Mouse (Mus musculus): ENCODE measurements at regions not wholly inside any gene's neighbourhood (a gene's known extent, or its start where the extent isn't known, plus 50 kb on each side); places are given as distances from the start of the nearest gene placed in this dataset.

GRCm38 (mm10) chr3:101163991-101164434, 53.9 kb upstream of the Ptgfrn start:
- DNase-seq, result no peak
- TF ChIP-seq POLR2A (IDR thresholded peaks at IDR 0.05; ENCODE audit: control insufficient read depth, extremely low read depth, insufficient read depth, low read length, poor library complexity), result no peak
- no peak for TF ChIP-seq CTCF (IDR thresholded peaks at IDR 0.05; ENCODE audit: borderline replicate concordance, control insufficient read depth, extremely low read depth, insufficient read depth, low read length, poor library complexity)
- Histone ChIP-seq H3K4me1 (replicated peaks; ENCODE audit: control insufficient read depth, insufficient read depth, low read length) (no peaks in the 10 kb centered on the region), H3K27ac (ENCODE audit: control insufficient read depth, insufficient read depth, low read length) (no peak overlapping the region), H3K4me3 (ENCODE audit: control insufficient read depth, insufficient read depth, low read length) (no peak overlapping the region), H3K27me3 (ENCODE audit: control insufficient read depth, insufficient read depth, low read length) (no peaks in the 10 kb centered on the region), H3K36me3 (ENCODE audit: control insufficient read depth, insufficient read depth, low read length) (no peaks in the 10 kb centered on the region)
- WGBS, result 94% methylated on average over 4 of the region's 4 CpGs

GRCm38 (mm10) chr3:101163160-101163990, 53.3 kb upstream of the Ptgfrn start:
- 62% methylated on average over 16 of the region's 16 CpGs for WGBS
- H3K4me1 ChIP-seq (replicated peaks; ENCODE audit: control insufficient read depth, insufficient read depth, low read length), result no peaks in the 10 kb centered on the region
- H3K36me3 ChIP-seq (ENCODE audit: control insufficient read depth, insufficient read depth, low read length), result no peaks in the 10 kb centered on the region

DNA sequence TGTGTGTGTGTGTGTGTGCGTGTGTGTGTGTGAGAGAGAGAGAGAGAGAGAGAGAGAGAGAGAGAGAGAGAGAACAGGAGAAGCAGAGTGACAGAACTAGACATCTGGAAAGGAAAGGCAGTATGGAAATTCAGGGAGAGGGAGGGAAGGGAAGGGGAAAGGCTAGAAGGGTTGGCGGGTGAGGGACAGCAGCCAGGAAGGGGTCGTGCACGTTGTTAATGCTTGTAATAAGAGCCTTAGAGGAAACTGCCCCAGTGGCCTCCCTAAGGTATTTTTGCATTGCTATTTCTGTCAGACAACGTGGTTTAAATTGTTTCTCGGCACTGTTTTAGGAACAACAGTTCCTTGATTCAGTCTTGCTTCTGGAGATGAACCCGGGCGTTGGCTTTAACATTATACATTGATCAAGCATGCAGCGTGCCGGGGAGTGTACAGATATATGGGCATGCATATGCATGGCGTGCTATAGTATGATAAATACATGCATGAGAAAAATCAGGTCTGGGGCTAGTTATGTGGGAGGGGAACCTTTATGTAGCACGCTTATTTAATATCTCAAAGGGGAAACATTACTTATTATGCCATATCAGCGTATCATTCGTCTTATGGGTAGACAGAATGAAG, 52.6 kb upstream of the Ptgfrn start:
- no peaks in the 10 kb centered on the region for H3K36me3 ChIP-seq (ENCODE audit: control insufficient read depth, insufficient read depth, low read length)
- WGBS, result 52% methylated on average over 14 of the region's 14 CpGs
- H3K27me3 ChIP-seq (ENCODE audit: control insufficient read depth, insufficient read depth, low read length), result no peaks in the 10 kb centered on the region
- no peaks in the 10 kb centered on the region for H3K4me1 ChIP-seq (replicated peaks; ENCODE audit: control insufficient read depth, insufficient read depth, low read length)
- H3K27ac ChIP-seq (ENCODE audit: control insufficient read depth, insufficient read depth, low read length), result no peak overlapping the region
- DNase-seq, result no peak
- H3K4me3 ChIP-seq (ENCODE audit: control insufficient read depth, insufficient read depth, low read length), result no peak overlapping the region
- TF ChIP-seq POLR2A (IDR thresholded peaks at IDR 0.05; ENCODE audit: control insufficient read depth, extremely low read depth, insufficient read depth, low read length, poor library complexity), result no peak
- no peak for TF ChIP-seq CTCF (IDR thresholded peaks at IDR 0.05; ENCODE audit: borderline replicate concordance, control insufficient read depth, extremely low read depth, insufficient read depth, low read length, poor library complexity)

More at GRCm38 (mm10) chr3:101163160-101163990, 53.3 kb upstream of the Ptgfrn start:
- no peak for DNase-seq
- Histone ChIP-seq H3K27ac (ENCODE audit: control insufficient read depth, insufficient read depth, low read length) (no peak overlapping the region), H3K4me3 (ENCODE audit: control insufficient read depth, insufficient read depth, low read length) (no peak overlapping the region), H3K27me3 (ENCODE audit: control insufficient read depth, insufficient read depth, low read length) (no peaks in the 10 kb centered on the region)
- TF ChIP-seq POLR2A (IDR thresholded peaks at IDR 0.05; ENCODE audit: control insufficient read depth, extremely low read depth, insufficient read depth, low read length, poor library complexity) (no peak), CTCF (IDR thresholded peaks at IDR 0.05; ENCODE audit: borderline replicate concordance, control insufficient read depth, extremely low read depth, insufficient read depth, low read length, poor library complexity) (no peak)

- H3K4me3 ChIP-seq (ENCODE audit: control insufficient read depth, insufficient read depth, low read length), result no peak overlapping the region
- H3K27ac ChIP-seq (ENCODE audit: control insufficient read depth, insufficient read depth, low read length), result no peak overlapping the region
- TF ChIP-seq CTCF (IDR thresholded peaks at IDR 0.05; ENCODE audit: borderline replicate concordance, control insufficient read depth, extremely low read depth, insufficient read depth, low read length, poor library complexity), result no peak
- no peaks in the 10 kb centered on the region for H3K4me1 ChIP-seq (replicated peaks; ENCODE audit: control insufficient read depth, insufficient read depth, low read length)
- H3K36me3 ChIP-seq (ENCODE audit: control insufficient read depth, insufficient read depth, low read length), result no peaks in the 10 kb centered on the region
- 67% methylated on average over 14 of the region's 14 CpGs for WGBS
- DNase-seq, result no peak
- no peaks in the 10 kb centered on the region for H3K27me3 ChIP-seq (ENCODE audit: control insufficient read depth, insufficient read depth, low read length)
Observed at GRCm38 (mm10) chr3:101161941-101162531, 52.0 kb upstream of the Ptgfrn start.

DNA sequence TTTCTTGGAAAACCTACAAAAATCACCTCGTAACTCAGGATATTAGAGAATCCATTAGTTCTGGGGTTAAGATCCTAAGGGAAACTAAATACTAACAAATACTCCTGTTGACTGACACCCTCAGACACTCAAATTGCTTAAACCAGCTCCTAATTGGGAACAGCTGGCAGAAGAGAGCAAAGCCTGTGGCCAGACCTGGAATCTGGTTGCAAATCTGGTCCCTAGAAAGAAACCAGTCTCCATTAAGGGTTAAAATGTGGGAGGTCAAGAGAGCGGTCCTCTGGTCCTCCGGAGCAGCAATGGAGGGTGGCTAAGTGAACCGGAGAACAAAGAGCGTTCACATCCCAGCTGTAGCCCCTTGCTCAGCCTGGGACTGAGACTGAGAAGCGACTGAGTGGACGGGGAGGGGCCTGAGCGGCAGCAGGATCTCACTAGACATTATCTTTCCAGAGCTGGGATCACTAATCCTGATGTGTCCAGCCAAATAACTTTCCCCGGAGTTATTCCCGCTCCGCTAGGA, 51.4 kb upstream of the Ptgfrn start:
- no peak overlapping the region for H3K27ac ChIP-seq (ENCODE audit: control insufficient read depth, insufficient read depth, low read length)
- DNase-seq, result no peak
- no peaks in the 10 kb centered on the region for H3K4me1 ChIP-seq (replicated peaks; ENCODE audit: control insufficient read depth, insufficient read depth, low read length)
- no peaks in the 10 kb centered on the region for H3K27me3 ChIP-seq (ENCODE audit: control insufficient read depth, insufficient read depth, low read length)
- H3K36me3 ChIP-seq (ENCODE audit: control insufficient read depth, insufficient read depth, low read length), result no peaks in the 10 kb centered on the region
- WGBS, result 79% methylated on average over 11 of the region's 11 CpGs
- no peak overlapping the region for H3K4me3 ChIP-seq (ENCODE audit: control insufficient read depth, insufficient read depth, low read length)
- TF ChIP-seq POLR2A (IDR thresholded peaks at IDR 0.05; ENCODE audit: control insufficient read depth, extremely low read depth, insufficient read depth, low read length, poor library complexity) (no peak), CTCF (IDR thresholded peaks at IDR 0.05; ENCODE audit: borderline replicate concordance, control insufficient read depth, extremely low read depth, insufficient read depth, low read length, poor library complexity) (no peak)
